Mouse (Mus musculus): ENCODE data around the gene Bmp3. TPM values are rescaled to one million over a fixed set of nuclear protein-coding genes. Genes with fewer than 3 reads are reported as not detected.
A peak's percentile ranks its signal among the peaks of the same experiment; 100 is the strongest.

The Bmp3 gene
- polyA plus RNA-seq (2014; fragmentation: Nextera tagmentation; extraction: Ambion mirVana): 18.4 and 20.2 TPM in 2 replicates

GRCm38 (mm10) chr5:98854264-98854626 lies at the start of gene Bmp3:
Bmp3 (plus strand) TSS chr5:98854415.
- DNase-seq (ENCODE audit: low spot score) (no peak), ATAC-seq (replicated peaks; ENCODE audit: low FRiP score, low TSS enrichment, low read depth) (0 out of 2 replicates have a peak, but pooled peaks have one; percentile 54)
- peak within 1 kb of the TSS; percentile 47; the same call in 1 of the 2 replicates for H3K27ac ChIP-seq (ENCODE audit: low read depth)
- H3K9me3 ChIP-seq (ENCODE audit: control insufficient read depth, low read length): no peaks in the 10 kb centered on the region
- H3K36me3 ChIP-seq (ENCODE audit: control insufficient read depth, insufficient read depth, low read length): no peaks in the 10 kb centered on the region
- H3K4me2 ChIP-seq (ENCODE audit: low read length): peak within 1 kb of the TSS; percentile 100
- peaks cover 8% of the 10 kb centered on the region for H3K4me1 ChIP-seq (replicated peaks; ENCODE audit: control insufficient read depth, insufficient read depth, low read length)
- H3K4me3 ChIP-seq (ENCODE audit: low read depth, low read length): peak within 1 kb of the TSS; percentile 62
- WGBS: 4% methylated on average over 10 of the region's 10 CpGs
- peaks cover 47% of the 10 kb centered on the region for H3K27me3 ChIP-seq (replicated peaks; ENCODE audit: control insufficient read depth, insufficient read depth, low read length)
- H3K9ac ChIP-seq (ENCODE audit: low read length): peak within 1 kb of the TSS; percentile 63

GRCm38 (mm10) chr5:98804761-98805160 lies 49.5 kb upstream of the Bmp3 start:
- H3K9me3 ChIP-seq (ENCODE audit: control insufficient read depth, low read length): no peaks in the 10 kb centered on the region
- no peak overlapping the region for H3K9ac ChIP-seq (ENCODE audit: low read length)
- DNase-seq (ENCODE audit: low spot score): no peak
- H3K36me3 ChIP-seq (ENCODE audit: control insufficient read depth, insufficient read depth, low read length): no peaks in the 10 kb centered on the region
- WGBS: 90% methylated on average over 6 of the region's 6 CpGs
- no peak overlapping the region for H3K27ac ChIP-seq (ENCODE audit: low read depth)
- H3K4me3 ChIP-seq (ENCODE audit: low read depth, low read length): no peak overlapping the region
- H3K27me3 ChIP-seq (replicated peaks; ENCODE audit: control insufficient read depth, insufficient read depth, low read length): no peaks in the 10 kb centered on the region
- no peak overlapping the region for H3K4me2 ChIP-seq (ENCODE audit: low read length)
- no peaks in the 10 kb centered on the region for H3K4me1 ChIP-seq (replicated peaks; ENCODE audit: control insufficient read depth, insufficient read depth, low read length)
- no peak for ATAC-seq (replicated peaks; ENCODE audit: low FRiP score, low TSS enrichment, low read depth)

GRCm38 (mm10) chr5:98806492-98806891 lies 47.7 kb upstream of the Bmp3 start:
- ATAC-seq (replicated peaks; ENCODE audit: low FRiP score, low TSS enrichment, low read depth) (no peak), DNase-seq (ENCODE audit: low spot score) (no peak)
- H3K27ac ChIP-seq (ENCODE audit: low read depth): no peak overlapping the region
- WGBS: 88% methylated on average over 4 of the region's 4 CpGs
- no peak overlapping the region for H3K4me2 ChIP-seq (ENCODE audit: low read length)
- H3K36me3 ChIP-seq (ENCODE audit: control insufficient read depth, insufficient read depth, low read length): no peaks in the 10 kb centered on the region
- no peaks in the 10 kb centered on the region for H3K4me1 ChIP-seq (replicated peaks; ENCODE audit: control insufficient read depth, insufficient read depth, low read length)
- no peaks in the 10 kb centered on the region for H3K9me3 ChIP-seq (ENCODE audit: control insufficient read depth, low read length)
- H3K9ac ChIP-seq (ENCODE audit: low read length): no peak overlapping the region
- H3K4me3 ChIP-seq (ENCODE audit: low read depth, low read length): no peak overlapping the region
- no peaks in the 10 kb centered on the region for H3K27me3 ChIP-seq (replicated peaks; ENCODE audit: control insufficient read depth, insufficient read depth, low read length)

GRCm38 (mm10) chr5:98807022-98807421 lies 47.2 kb upstream of the Bmp3 start:
- no peak overlapping the region for H3K4me3 ChIP-seq (ENCODE audit: low read depth, low read length)
- H3K9ac ChIP-seq (ENCODE audit: low read length): no peak overlapping the region
- WGBS: 68% methylated on average over 7 of the region's 7 CpGs
- no peaks in the 10 kb centered on the region for H3K36me3 ChIP-seq (ENCODE audit: control insufficient read depth, insufficient read depth, low read length)
- no peak for DNase-seq (ENCODE audit: low spot score)
- no peaks in the 10 kb centered on the region for H3K27me3 ChIP-seq (replicated peaks; ENCODE audit: control insufficient read depth, insufficient read depth, low read length)
- no peak overlapping the region for H3K4me2 ChIP-seq (ENCODE audit: low read length)
- H3K9me3 ChIP-seq (ENCODE audit: control insufficient read depth, low read length): no peaks in the 10 kb centered on the region
- no peak overlapping the region for H3K27ac ChIP-seq (ENCODE audit: low read depth)
- H3K4me1 ChIP-seq (replicated peaks; ENCODE audit: control insufficient read depth, insufficient read depth, low read length): no peaks in the 10 kb centered on the region
- no peak for ATAC-seq (replicated peaks; ENCODE audit: low FRiP score, low TSS enrichment, low read depth)

- Histone ChIP-seq H3K4me1 (replicated peaks; ENCODE audit: control insufficient read depth, insufficient read depth, low read length) (no peaks in the 10 kb centered on the region), H3K27me3 (replicated peaks; ENCODE audit: control insufficient read depth, insufficient read depth, low read length) (no peaks in the 10 kb centered on the region), H3K4me3 (ENCODE audit: low read depth, low read length) (no peak overlapping the region), H3K36me3 (ENCODE audit: control insufficient read depth, insufficient read depth, low read length) (no peaks in the 10 kb centered on the region), H3K9me3 (ENCODE audit: control insufficient read depth, low read length) (peaks cover 2% of the 10 kb centered on the region; the same call in 1 of the 2 replicates), H3K4me2 (ENCODE audit: low read length) (no peak overlapping the region), H3K9ac (ENCODE audit: low read length) (no peak overlapping the region), H3K27ac (ENCODE audit: low read depth) (no peak overlapping the region)
- ATAC-seq (replicated peaks; ENCODE audit: low FRiP score, low TSS enrichment, low read depth) (no peak), DNase-seq (ENCODE audit: low spot score) (no peak)
- 31% methylated on average over 9 of the region's 9 CpGs for WGBS
Measured at GRCm38 (mm10) chr5:98807953-98808352, 46.3 kb upstream of the Bmp3 start.

GRCm38 (mm10) chr5:98812380-98812779 lies 41.8 kb upstream of the Bmp3 start:
- peaks cover 2% of the 10 kb centered on the region; the same call in 1 of the 2 replicates for H3K9me3 ChIP-seq (ENCODE audit: control insufficient read depth, low read length)
- H3K36me3 ChIP-seq (ENCODE audit: control insufficient read depth, insufficient read depth, low read length): no peaks in the 10 kb centered on the region
- no peaks in the 10 kb centered on the region for H3K27me3 ChIP-seq (replicated peaks; ENCODE audit: control insufficient read depth, insufficient read depth, low read length)
- DNase-seq (ENCODE audit: low spot score) (no peak), ATAC-seq (replicated peaks; ENCODE audit: low FRiP score, low TSS enrichment, low read depth) (no peak)
- WGBS: 92% methylated on average over 1 of the region's 1 CpGs
- H3K9ac ChIP-seq (ENCODE audit: low read length): no peak overlapping the region
- H3K4me1 ChIP-seq (replicated peaks; ENCODE audit: control insufficient read depth, insufficient read depth, low read length): no peaks in the 10 kb centered on the region
- H3K27ac ChIP-seq (ENCODE audit: low read depth): no peak overlapping the region
- H3K4me3 ChIP-seq (ENCODE audit: low read depth, low read length): no peak overlapping the region
- H3K4me2 ChIP-seq (ENCODE audit: low read length): no peak overlapping the region

- H3K4me1 ChIP-seq (replicated peaks; ENCODE audit: control insufficient read depth, insufficient read depth, low read length): no peaks in the 10 kb centered on the region
- DNase-seq (ENCODE audit: low spot score) (no peak), ATAC-seq (replicated peaks; ENCODE audit: low FRiP score, low TSS enrichment, low read depth) (no peak)
- no peaks in the 10 kb centered on the region for H3K36me3 ChIP-seq (ENCODE audit: control insufficient read depth, insufficient read depth, low read length)
- H3K4me2 ChIP-seq (ENCODE audit: low read length): no peak overlapping the region
- no peak overlapping the region for H3K4me3 ChIP-seq (ENCODE audit: low read depth, low read length)
- peaks cover 2% of the 10 kb centered on the region; the same call in 1 of the 2 replicates for H3K9me3 ChIP-seq (ENCODE audit: control insufficient read depth, low read length)
- WGBS: 92% methylated on average over 1 of the region's 1 CpGs
- no peak overlapping the region for H3K27ac ChIP-seq (ENCODE audit: low read depth)
- H3K9ac ChIP-seq (ENCODE audit: low read length): no peak overlapping the region
- H3K27me3 ChIP-seq (replicated peaks; ENCODE audit: control insufficient read depth, insufficient read depth, low read length): no peaks in the 10 kb centered on the region
Measured at GRCm38 (mm10) chr5:98815269-98815668, 38.9 kb upstream of the Bmp3 start.

- Histone ChIP-seq H3K4me2 (ENCODE audit: low read length) (no peak overlapping the region), H3K9me3 (ENCODE audit: control insufficient read depth, low read length) (no peaks in the 10 kb centered on the region), H3K4me1 (replicated peaks; ENCODE audit: control insufficient read depth, insufficient read depth, low read length) (no peaks in the 10 kb centered on the region; the same call in 1 of the 2 replicates), H3K36me3 (ENCODE audit: control insufficient read depth, insufficient read depth, low read length) (no peaks in the 10 kb centered on the region), H3K4me3 (ENCODE audit: low read depth, low read length) (no peak overlapping the region), H3K9ac (ENCODE audit: low read length) (no peak overlapping the region), H3K27ac (ENCODE audit: low read depth) (no peak overlapping the region), H3K27me3 (replicated peaks; ENCODE audit: control insufficient read depth, insufficient read depth, low read length) (no peaks in the 10 kb centered on the region)
- no peak for DNase-seq (ENCODE audit: low spot score)
- no peak for ATAC-seq (replicated peaks; ENCODE audit: low FRiP score, low TSS enrichment, low read depth)
- 71% methylated on average over 9 of the region's 9 CpGs for WGBS
Measured at GRCm38 (mm10) chr5:98833760-98834159, 20.5 kb upstream of the Bmp3 start.

GRCm38 (mm10) chr5:98834300-98834699 lies 19.9 kb upstream of the Bmp3 start:
- 90% methylated on average over 6 of the region's 6 CpGs for WGBS
- Histone ChIP-seq H3K36me3 (ENCODE audit: control insufficient read depth, insufficient read depth, low read length) (no peaks in the 10 kb centered on the region), H3K4me1 (replicated peaks; ENCODE audit: control insufficient read depth, insufficient read depth, low read length) (no peaks in the 10 kb centered on the region; the same call in 1 of the 2 replicates), H3K27me3 (replicated peaks; ENCODE audit: control insufficient read depth, insufficient read depth, low read length) (no peaks in the 10 kb centered on the region), H3K9ac (ENCODE audit: low read length) (no peak overlapping the region), H3K4me2 (ENCODE audit: low read length) (no peak overlapping the region), H3K27ac (ENCODE audit: low read depth) (no peak overlapping the region), H3K4me3 (ENCODE audit: low read depth, low read length) (no peak overlapping the region), H3K9me3 (ENCODE audit: control insufficient read depth, low read length) (no peaks in the 10 kb centered on the region)
- DNase-seq (ENCODE audit: low spot score) (no peak), ATAC-seq (replicated peaks; ENCODE audit: low FRiP score, low TSS enrichment, low read depth) (no peak)
